Mouse (Mus musculus) megakaryocyte, embryonic 14.5 days (primary cell): Measurements from ENCODE around the gene Dnah2. TPM values are rescaled to one million over a fixed set of nuclear protein-coding genes. Genes with fewer than 3 reads are reported as not detected.
"Not testable (repeated sequence)": the region's sequence is repeated elsewhere in the genome, so short reads cannot be mapped to it uniquely, and the experiment has no call there.

Experiments
- H3K27me3 ChIP-seq: replicated peaks from 2 replicates; pipeline ENCODE3; 2012; ENCODE audit warnings: inconsistent platforms
- H3K36me3 ChIP-seq: replicated peaks from 2 replicates; pipeline ENCODE3; 2012; ENCODE audit warnings: low read length, inconsistent platforms, mixed read lengths
- H3K4me1 ChIP-seq: 2 replicates; pipeline ENCODE4 v1.6.1; 2012; ENCODE audit warnings: inconsistent platforms
- H3K4me3 ChIP-seq: replicated peaks from 2 replicates; pipeline ENCODE3; 2012; ENCODE audit warnings: moderate library complexity, mild to moderate bottlenecking, inconsistent platforms
- H3K9me3 ChIP-seq: 2 replicates; pipeline ENCODE4 v1.6.1; 2012; ENCODE audit warnings: inconsistent platforms
- FLI1 ChIP-seq: IDR thresholded peaks from 2 replicates; pipeline ENCODE4 v1.6.1; 2012; ENCODE audit warnings: low read length, inconsistent platforms, mixed read lengths
- GATA1 ChIP-seq: IDR thresholded peaks from 3 replicates; pipeline ENCODE4 v1.6.1; 2012; ENCODE audit warnings: mixed read lengths, low read length, inconsistent platforms, borderline replicate concordance
- polyA plus RNA-seq: library from polyadenylated mRNA; stranded (reverse); fragments of >175 nt; gene quantifications from 2 replicates; pipeline ENCODE4 v1.2.3, GENCODE M21; 2012; ENCODE audit warnings: low replicate concordance; ENCODE audit not compliant: insufficient read depth

Dnah2 gene
- polyA plus RNA-seq, 1 experiment = 0.95 TPM

DNA sequence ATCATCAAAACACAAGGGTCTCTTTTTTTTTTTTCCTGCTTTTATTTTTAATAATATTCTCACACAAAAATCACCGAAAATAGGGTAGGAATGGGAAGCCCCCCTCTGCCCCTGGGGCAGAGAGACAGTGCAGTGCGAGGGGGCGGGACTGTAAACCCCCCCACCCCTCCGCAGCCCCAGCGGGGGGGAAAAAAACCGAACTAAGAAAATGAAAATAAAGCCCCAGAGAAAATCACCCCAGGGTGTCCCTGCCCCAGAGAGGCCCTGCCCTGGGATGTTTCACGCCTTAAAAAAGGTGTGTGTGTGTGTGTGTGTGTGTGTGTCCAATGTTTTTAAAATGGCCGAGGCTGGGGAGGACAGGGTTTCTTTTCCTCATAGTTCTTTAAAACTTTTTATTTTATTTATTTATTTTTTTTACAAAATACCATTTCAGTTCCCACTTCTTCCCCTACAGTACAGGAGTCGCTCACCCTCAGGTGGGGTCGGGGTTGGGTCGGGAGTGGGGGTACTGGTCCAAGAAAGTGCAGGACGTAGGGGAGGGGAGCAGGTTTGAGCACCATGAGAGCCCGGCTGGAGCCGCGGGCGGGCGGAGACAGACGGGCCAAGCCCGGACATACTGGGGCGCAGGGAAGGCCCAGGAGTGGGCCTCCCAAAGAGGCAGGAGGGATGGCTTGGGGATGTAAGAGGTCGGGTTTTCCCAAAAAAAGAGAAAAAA lies 150.3 kb downstream of the Dnah2 start:
- no peak overlapping the region for H3K4me3 ChIP-seq
- TF ChIP-seq FLI1 (no peak), GATA1 (no peak)
- H3K27me3 ChIP-seq = no peaks in the 10 kb centered on the region
- peaks cover 60% of the 10 kb centered on the region for H3K36me3 ChIP-seq
- peaks cover 47% of the 10 kb centered on the region for H3K4me1 ChIP-seq
- H3K9me3 ChIP-seq = no peaks in the 10 kb centered on the region

DNA sequence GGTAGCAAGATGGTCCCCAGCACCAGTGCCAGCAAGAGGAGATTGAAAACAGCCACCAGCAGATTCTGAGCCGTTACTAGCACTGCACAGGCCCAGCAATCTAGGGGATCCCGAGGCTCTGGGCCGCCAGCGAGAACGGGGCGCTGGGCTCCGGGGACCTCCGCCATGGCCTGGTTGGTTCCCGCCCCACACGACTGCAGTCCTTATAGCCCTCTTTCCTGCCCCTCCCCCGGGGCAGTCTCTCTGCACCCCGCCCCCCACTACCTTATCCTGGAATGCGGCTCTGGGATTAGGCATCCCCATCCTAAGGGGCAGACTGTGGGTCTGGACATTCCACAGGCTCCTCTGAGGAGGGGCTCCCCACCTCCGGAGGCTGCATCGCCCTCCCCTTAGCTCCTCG lies 150.9 kb downstream of the Dnah2 start, which contains the start of gene Tmem88:
TSS of gene Tmem88 (minus strand) at position 176 of the 400 bp plus-strand sequence.
- peak within 1 kb of the TSS; percentile 100 for H3K4me3 ChIP-seq
- H3K4me1 ChIP-seq = peaks cover 47% of the 10 kb centered on the region
- peaks cover 55% of the 10 kb centered on the region for H3K36me3 ChIP-seq
- H3K9me3 ChIP-seq = no peaks in the 10 kb centered on the region
- no peaks in the 10 kb centered on the region for H3K27me3 ChIP-seq
- TF ChIP-seq FLI1 = no peak
- TF ChIP-seq GATA1 = no peak

DNA sequence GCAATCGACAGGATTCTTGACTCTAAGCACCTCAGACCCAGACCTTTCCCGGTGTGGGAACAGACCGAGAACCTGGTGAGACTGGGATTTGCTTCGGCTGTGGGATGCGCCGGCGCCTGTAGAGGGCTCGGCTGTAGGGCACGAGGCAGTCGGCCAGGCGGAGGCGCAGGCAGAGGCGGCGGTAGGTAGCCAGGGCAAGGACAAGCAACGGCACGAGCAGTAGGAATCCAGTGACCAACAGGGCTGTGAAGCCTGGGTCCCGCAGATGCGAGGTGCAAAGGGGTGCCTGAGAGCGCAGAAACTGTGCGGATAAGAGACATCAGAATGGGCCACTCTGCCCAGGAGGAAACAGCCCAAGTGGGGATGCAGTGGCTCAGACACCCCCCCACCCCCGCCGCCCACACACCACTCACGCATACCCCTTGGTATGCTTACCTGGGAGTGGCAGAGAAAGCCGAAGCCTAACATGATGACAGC lies 151.3 kb downstream of the Dnah2 start:
- peak overlapping the region; percentile 26 for H3K4me3 ChIP-seq
- TF ChIP-seq GATA1 (no peak), FLI1 (no peak)
- no peaks in the 10 kb centered on the region for H3K9me3 ChIP-seq
- H3K27me3 ChIP-seq = no peaks in the 10 kb centered on the region
- H3K4me1 ChIP-seq = peaks cover 47% of the 10 kb centered on the region
- H3K36me3 ChIP-seq = peaks cover 50% of the 10 kb centered on the region

DNA sequence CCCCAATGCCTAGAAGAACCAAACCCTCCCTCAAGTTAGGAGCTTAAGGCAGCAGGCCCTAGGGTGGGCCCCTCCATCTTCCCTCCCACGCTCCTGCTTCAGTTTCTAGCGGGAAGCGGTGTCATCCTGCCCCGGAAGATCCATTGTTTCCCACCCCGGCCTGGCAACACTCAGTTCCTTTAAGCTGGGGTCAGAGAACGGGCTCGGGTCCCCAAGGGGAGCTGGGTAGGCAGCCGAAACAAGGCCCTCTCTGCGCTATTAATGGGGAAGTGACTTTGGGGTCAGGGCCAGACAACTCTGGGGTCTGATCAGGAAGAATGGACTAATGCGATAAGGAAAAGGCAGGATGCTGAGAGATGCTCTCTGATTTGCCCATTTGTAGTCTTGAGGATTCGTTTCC lies 152.1 kb downstream of the Dnah2 start:
- TF ChIP-seq FLI1 (no peak), GATA1 (no peak)
- Histone ChIP-seq H3K9me3 (no peaks in the 10 kb centered on the region), H3K4me3 (peak overlapping the region; percentile 100), H3K27me3 (no peaks in the 10 kb centered on the region), H3K36me3 (peaks cover 44% of the 10 kb centered on the region), H3K4me1 (peaks cover 45% of the 10 kb centered on the region)

DNA sequence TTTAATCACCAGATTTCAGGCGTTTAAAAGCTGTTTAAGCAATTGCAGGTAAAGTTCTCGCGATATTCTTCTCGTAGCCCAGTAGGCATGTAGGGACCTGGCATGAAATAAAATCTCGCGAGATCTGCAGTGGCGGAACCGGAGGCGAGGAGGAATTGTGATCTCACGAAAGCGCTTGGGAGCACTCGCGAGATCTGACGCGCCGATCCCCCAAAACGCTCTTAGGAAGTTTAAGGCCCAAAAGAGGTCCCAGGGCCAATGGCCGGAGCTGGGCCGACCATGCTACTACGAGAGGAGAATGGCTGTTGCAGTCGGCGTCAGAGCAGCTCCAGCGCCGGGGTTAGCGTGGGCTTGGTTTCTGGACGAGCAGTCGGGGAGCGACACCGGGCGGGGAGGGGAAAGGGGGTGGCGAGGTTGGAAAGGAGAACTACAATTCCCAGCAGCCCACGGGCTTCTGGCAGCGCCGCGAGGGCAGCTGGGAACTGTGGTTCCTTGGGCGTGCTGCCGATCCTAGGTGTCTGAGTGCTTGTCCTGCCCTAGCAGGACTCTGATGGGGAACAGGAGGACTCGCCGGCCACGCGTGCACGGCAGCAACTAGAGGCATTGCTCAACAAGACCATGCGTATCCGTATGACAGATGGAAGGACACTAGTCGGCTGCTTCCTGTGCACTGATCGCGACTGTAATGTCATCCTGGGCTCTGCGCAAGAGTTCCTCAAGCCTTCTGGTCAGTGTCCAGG lies 153.1 kb downstream of the Dnah2 start:
- TF ChIP-seq FLI1 (no peak), GATA1 (no peak)
- no peaks in the 10 kb centered on the region for H3K27me3 ChIP-seq
- peaks cover 36% of the 10 kb centered on the region for H3K4me1 ChIP-seq
- H3K4me3 ChIP-seq = peak overlapping the region; percentile 100
- no peaks in the 10 kb centered on the region for H3K9me3 ChIP-seq
- peaks cover 34% of the 10 kb centered on the region for H3K36me3 ChIP-seq

DNA sequence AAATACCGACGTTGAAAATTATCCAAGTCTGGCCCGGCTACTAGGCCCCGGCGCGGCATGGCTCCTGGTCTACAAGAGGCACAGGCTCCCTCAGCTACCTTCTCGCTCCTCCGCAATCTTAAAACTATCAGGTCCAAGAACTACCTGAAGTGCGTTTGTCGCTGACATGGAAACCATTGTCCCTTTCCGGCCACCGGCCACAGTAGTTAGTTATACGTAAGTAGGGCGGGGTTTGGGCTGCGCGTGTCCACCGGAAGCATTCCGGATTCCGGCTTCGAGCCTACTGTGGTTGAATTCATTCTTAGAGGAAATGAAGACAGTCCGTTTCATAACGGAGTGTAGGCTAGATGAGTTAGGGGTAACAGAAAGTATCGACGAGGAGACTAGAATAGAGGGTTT lies 153.7 kb downstream of the Dnah2 start, which contains the start of the genes Naa38 and Cyb5d1:
TSS of gene Naa38 (plus strand) at position 253 of the 399 bp plus-strand sequence.
TSS of gene Cyb5d1 (minus strand) at position 397 of the 399 bp plus-strand sequence.
- not testable (repeated sequence) for H3K9me3 ChIP-seq, H3K27me3 ChIP-seq
- Histone ChIP-seq H3K4me1 (peaks cover 37% of the 10 kb centered on the region), H3K36me3 (peaks cover 29% of the 10 kb centered on the region), H3K4me3 (peak within 1 kb of the TSS; percentile 100)
- peak; percentile 61; the same call in 1 of the 2 replicates for TF ChIP-seq FLI1

DNA sequence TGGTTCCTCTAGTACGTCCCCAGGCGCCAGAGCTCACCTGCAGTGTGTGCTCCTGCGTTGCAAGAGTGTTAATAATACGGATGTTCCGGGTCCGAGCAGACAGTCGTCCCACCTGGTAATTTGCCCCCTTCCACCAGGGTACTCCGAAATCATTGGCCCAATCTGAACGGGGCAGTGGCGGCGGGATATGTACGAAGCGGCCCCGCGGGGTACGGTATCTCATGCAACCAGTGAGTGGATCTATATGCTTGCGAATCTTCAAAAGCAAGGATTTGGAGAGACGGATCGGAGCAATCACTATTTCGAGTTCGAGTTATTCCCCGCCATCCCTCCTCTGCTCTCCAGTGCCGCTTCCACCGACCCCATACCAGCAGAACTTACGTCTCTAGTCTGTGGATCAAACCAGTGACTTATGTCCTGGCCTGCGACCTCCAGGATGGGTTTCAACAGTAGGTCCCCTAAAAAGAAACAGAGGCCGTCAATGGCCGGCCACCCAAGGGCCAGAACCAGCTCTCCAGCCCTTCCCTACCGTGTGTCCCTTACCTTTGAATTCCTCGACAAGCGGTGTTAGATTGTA lies 154.2 kb downstream of the Dnah2 start:
- not testable (repeated sequence) for H3K27me3 ChIP-seq
- Histone ChIP-seq H3K4me3 (peak overlapping the region; percentile 95), H3K4me1 (peaks cover 34% of the 10 kb centered on the region)

DNA sequence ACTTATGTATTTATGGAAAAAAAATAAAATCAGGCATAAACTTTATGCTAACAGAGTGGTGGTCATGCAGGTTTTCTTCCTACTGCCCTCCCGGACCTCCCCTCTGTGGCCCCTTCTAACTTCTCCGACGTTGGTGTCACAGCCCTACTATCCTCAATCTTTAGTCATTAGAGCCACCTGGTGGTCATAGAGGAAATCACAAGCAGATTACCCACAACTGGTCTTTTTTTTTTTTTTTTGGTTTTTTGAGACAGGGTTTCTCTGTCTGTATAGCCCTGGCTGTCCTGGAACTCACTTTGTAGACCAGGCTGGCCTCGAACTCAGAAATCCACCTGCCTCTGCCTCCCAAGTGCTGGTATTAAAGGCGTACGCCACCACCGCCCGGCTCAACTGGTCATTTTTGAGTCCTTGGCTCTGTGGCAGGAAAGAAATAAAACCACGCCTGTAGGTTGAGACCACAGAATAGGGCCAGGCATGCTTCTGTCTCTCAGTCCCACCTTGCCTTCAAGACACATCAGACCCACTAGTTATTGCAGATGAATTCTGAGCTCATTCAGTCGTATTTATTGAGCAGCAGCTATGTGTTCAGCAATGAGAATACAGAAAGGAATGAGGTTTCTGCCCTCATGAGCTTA lies 158.4 kb downstream of the Dnah2 start:
- peaks cover 9% of the 10 kb centered on the region for H3K27me3 ChIP-seq
- no peak for TF ChIP-seq GATA1
- TF ChIP-seq FLI1 = no peak
- H3K9me3 ChIP-seq = no peaks in the 10 kb centered on the region
- no peak overlapping the region for H3K4me3 ChIP-seq
- peaks cover 5% of the 10 kb centered on the region for H3K36me3 ChIP-seq
- H3K4me1 ChIP-seq = peaks cover 19% of the 10 kb centered on the region

More for the DNA sequence above, 154.2 kb downstream of the Dnah2 start:
- peaks cover 23% of the 10 kb centered on the region for H3K36me3 ChIP-seq
- H3K9me3 ChIP-seq = not testable (repeated sequence)

DNA sequence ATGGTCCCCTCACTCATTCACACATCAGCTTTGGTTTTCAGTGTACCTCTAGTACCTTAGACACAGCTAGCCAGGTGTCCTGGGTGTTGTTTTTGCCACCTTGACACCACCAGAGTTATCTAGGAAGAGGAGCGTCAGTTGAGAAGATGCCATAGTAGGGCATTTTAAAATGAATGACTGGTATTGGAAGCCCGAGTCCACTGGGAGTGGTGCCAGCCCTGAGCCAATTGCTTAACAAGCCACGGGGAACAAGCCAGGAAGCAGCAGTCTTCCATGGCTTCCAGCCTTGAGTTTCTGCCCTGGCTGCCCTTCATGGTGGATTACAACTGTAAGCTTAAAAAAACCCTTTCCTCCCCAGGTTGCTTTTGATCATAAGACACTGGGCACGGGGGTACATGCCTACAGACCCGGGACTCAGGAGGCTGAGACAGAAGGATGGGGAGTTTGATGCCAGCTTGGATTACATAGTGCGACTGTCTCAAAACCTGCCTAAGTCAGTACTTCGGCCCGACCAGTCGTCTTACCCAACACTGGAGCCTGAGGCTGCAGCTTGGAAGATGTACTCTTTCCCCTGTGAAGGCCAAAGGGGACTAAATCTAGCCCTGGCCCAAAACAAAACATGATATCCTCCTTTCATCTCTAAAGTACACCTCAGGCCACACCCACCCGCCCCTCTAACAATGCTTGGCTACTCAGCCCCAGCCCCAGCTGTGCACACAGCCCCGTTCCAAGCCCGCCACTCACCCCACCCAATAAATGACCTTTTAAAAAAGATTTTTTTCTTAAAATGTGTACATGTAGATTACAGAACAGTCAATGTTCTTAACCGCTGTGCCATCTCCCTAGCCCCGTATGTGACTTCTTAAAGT lies 159.1 kb downstream of the Dnah2 start:
- H3K4me3 ChIP-seq = no peak overlapping the region
- peaks cover 14% of the 10 kb centered on the region for H3K27me3 ChIP-seq
- no peak for TF ChIP-seq FLI1
- no peak for TF ChIP-seq GATA1

More for the DNA sequence above, 159.1 kb downstream of the Dnah2 start:
- Histone ChIP-seq H3K4me1 (peaks cover 19% of the 10 kb centered on the region), H3K36me3 (peaks cover 5% of the 10 kb centered on the region), H3K9me3 (no peaks in the 10 kb centered on the region)
